Mouse (Mus musculus) spleen, adult 2 months (tissue): ENCODE results near the gene Donson. TPM values are rescaled to one million over a fixed set of nuclear protein-coding genes. Genes with fewer than 3 reads are reported as not detected.

Source experiments
- DNase-seq, 2 experiments: peaks; one replicate each; pipeline versions ENCODE4 v3.0.0 to v3.0.0-alpha.2; 2012 to 2021; ENCODE audit warnings: low spot score in 2 of 2, low read depth in 1 of 2
- H3K27ac ChIP-seq: fragments of 200-500 bp; 2 replicates; pipeline ENCODE4 v1.5.1; 2012; ENCODE audit warnings: low read length, inconsistent platforms; ENCODE audit not compliant: insufficient read depth
- H3K27me3 ChIP-seq: fragments of 200-500 bp; 2 replicates; pipeline ENCODE4 v1.6.1; 2012; ENCODE audit warnings: mild to moderate bottlenecking, moderate library complexity, low read length, inconsistent platforms; ENCODE audit not compliant: control insufficient read depth, insufficient read depth
- H3K36me3 ChIP-seq: fragments of 200-500 bp; 2 replicates; pipeline ENCODE4 v1.6.1; 2012; ENCODE audit warnings: mild to moderate bottlenecking, low read length, inconsistent platforms; ENCODE audit not compliant: control insufficient read depth, insufficient read depth
- H3K4me1 ChIP-seq: fragments of 200-500 bp; 2 replicates; pipeline ENCODE4 v1.6.1; 2011; ENCODE audit warnings: inconsistent platforms; ENCODE audit not compliant: control insufficient read depth, insufficient read depth, insufficient read length
- H3K4me3 ChIP-seq: fragments of 200-500 bp; 2 replicates; pipeline ENCODE4 v1.5.1; 2011; ENCODE audit warnings: mild to moderate bottlenecking, inconsistent platforms; ENCODE audit not compliant: insufficient read depth, insufficient read length; ENCODE audit errors: extremely low read depth
- CTCF ChIP-seq: fragments of 200-500 bp; IDR thresholded peaks from 2 replicates; pipeline ENCODE4 v1.5.1; 2011; ENCODE audit warnings: mild to moderate bottlenecking, inconsistent platforms; ENCODE audit not compliant: insufficient read depth, insufficient read length, insufficient replicate concordance; ENCODE audit errors: extremely low read depth
- POLR2A ChIP-seq: fragments of 200-500 bp; IDR thresholded peaks from 2 replicates; pipeline ENCODE4 v1.6.1; 2011; ENCODE audit warnings: low read depth, low read length, inconsistent platforms
- WGBS: fragments of 180-500 bp; shearing (Covaris S2); methylation state at CpG from one replicate; pipeline ENCODE4 v1.1.7; 2018; 5-methylcytosine and 5-hydroxymethylcytosine counted together
- polyA plus RNA-seq: library from polyadenylated mRNA; depleted of rRNA; stranded (reverse); fragments of >200 nt; gene quantifications from 2 replicates; pipeline ENCODE4 v1.2.3, GENCODE M21; 2012

Donson gene
- polyA plus RNA-seq, 1 experiment: 13.1 TPM

- peaks cover 11% of the 10 kb centered on the region for H3K27me3 ChIP-seq
- no peaks in the 10 kb centered on the region for H3K4me1 ChIP-seq
- DNase-seq: peak; percentile 97 to 99
- TF ChIP-seq CTCF (no peak), POLR2A (peak; percentile 54)
- peak within 1 kb of the TSS; percentile 91 for H3K4me3 ChIP-seq
- H3K36me3 ChIP-seq: no peaks in the 10 kb centered on the region
- peak within 1 kb of the TSS; percentile 83 for H3K27ac ChIP-seq
- WGBS: 0% methylated on average over 24 of the region's 33 CpGs
These were observed 40.5 kb upstream of the Donson start, which contains the start of gene Itsn1 for GRCm38 (mm10) chr16:91729066-91729482. Gene Itsn1 (plus strand): TSS chr16:91729281.

GRCm38 (mm10) chr16:91728123-91729065 lies 39.8 kb upstream of the Donson start, which contains the start of gene Cryzl1:
Gene Cryzl1 (minus strand): TSS chr16:91728975.
- peak within 1 kb of the TSS; percentile 83 for H3K27ac ChIP-seq
- H3K27me3 ChIP-seq: peaks cover 11% of the 10 kb centered on the region
- H3K4me1 ChIP-seq: no peaks in the 10 kb centered on the region
- peak within 1 kb of the TSS; percentile 91 for H3K4me3 ChIP-seq
- TF ChIP-seq POLR2A (peak; percentile 28; the same call in 1 of the 2 replicates), CTCF (no peak)
- H3K36me3 ChIP-seq: no peaks in the 10 kb centered on the region
- peak; percentile 96 to 99 for DNase-seq
- WGBS: 2% methylated on average over 46 of the region's 46 CpGs

GRCm38 (mm10) chr16:91727433-91727832 lies 38.9 kb upstream of the Donson start:
- H3K36me3 ChIP-seq: no peaks in the 10 kb centered on the region
- no peak overlapping the region for H3K27ac ChIP-seq
- DNase-seq: no peak
- no peak for TF ChIP-seq POLR2A
- TF ChIP-seq CTCF: no peak
- WGBS: 90% methylated on average over 15 of the region's 15 CpGs
- peaks cover 11% of the 10 kb centered on the region for H3K27me3 ChIP-seq
- no peak overlapping the region for H3K4me3 ChIP-seq
- no peaks in the 10 kb centered on the region for H3K4me1 ChIP-seq

GRCm38 (mm10) chr16:91724247-91724646 lies 35.7 kb upstream of the Donson start:
- H3K4me1 ChIP-seq: no peaks in the 10 kb centered on the region
- peaks cover 1% of the 10 kb centered on the region; the same call in 1 of the 2 replicates for H3K36me3 ChIP-seq
- no peaks in the 10 kb centered on the region for H3K27me3 ChIP-seq
- H3K27ac ChIP-seq: no peak overlapping the region
- peak; percentile 26 to 56 for DNase-seq
- TF ChIP-seq POLR2A: no peak
- TF ChIP-seq CTCF: peak; percentile 61; the same call in 1 of the 2 replicates
- WGBS: 69% methylated on average over 3 of the region's 3 CpGs
- H3K4me3 ChIP-seq: no peak overlapping the region

- Histone ChIP-seq H3K27me3 (no peaks in the 10 kb centered on the region), H3K4me1 (no peaks in the 10 kb centered on the region), H3K4me3 (no peak overlapping the region), H3K27ac (peak overlapping the region; percentile 20; the same call in 1 of the 2 replicates), H3K36me3 (peaks cover 10% of the 10 kb centered on the region)
- WGBS: 81% methylated on average over 4 of the region's 4 CpGs
- TF ChIP-seq CTCF: no peak
- TF ChIP-seq POLR2A: no peak
- no peak for DNase-seq
These were observed 28.8 kb upstream of the Donson start for GRCm38 (mm10) chr16:91717399-91717798.

- 79% methylated on average over 11 of the region's 11 CpGs for WGBS
- no peak overlapping the region for H3K27ac ChIP-seq
- H3K36me3 ChIP-seq: peaks cover 10% of the 10 kb centered on the region
- no peaks in the 10 kb centered on the region for H3K27me3 ChIP-seq
- H3K4me3 ChIP-seq: no peak overlapping the region
- no peaks in the 10 kb centered on the region for H3K4me1 ChIP-seq
- TF ChIP-seq CTCF (no peak), POLR2A (no peak)
- no peak for DNase-seq
These were observed 28.4 kb upstream of the Donson start for GRCm38 (mm10) chr16:91716927-91717349.
